Mouse (Mus musculus): ENCODE measurements around the gene Clec2l. TPM values are rescaled to one million over a fixed set of nuclear protein-coding genes. Genes with fewer than 3 reads are reported as not detected.

The Clec2l gene
- total RNA-seq (2023): not detected

GRCm38 (mm10) chr6:38662714-38663615, at the start of gene Clec2l:
Clec2l (plus strand) TSS chr6:38663069.

GRCm38 (mm10) chr6:38636852-38637618, 25.8 kb upstream of the Clec2l start, which contains the start of gene Klrg2:
Klrg2 (minus strand) TSS chr6:38637242.

Other genes with a start within 250 kb of the Clec2l start
- 10 to 100 TPM; 56.4 to 57.7 TPM for gene Ubn2, start 229.1 kb upstream of the Clec2l start, total RNA-seq (2023)
- 10 to 100 TPM; 20.4 to 33.4 TPM for gene Fmc1, start 129.6 kb upstream of the Clec2l start, total RNA-seq (2023)
- 100 to 1,000 TPM; 392 to 406 TPM for gene Luc7l2, start 111.7 kb upstream of the Clec2l start, total RNA-seq (2023)
- gene Klrg2, start 25.8 kb upstream of the Clec2l start, total RNA-seq (2023): not detected
- under 1 TPM; 0.59 to 0.84 TPM for gene Tbxas1, start 212.3 kb downstream of the Clec2l start, total RNA-seq (2023)
- gene Hipk2, start 213.1 kb downstream of the Clec2l start, total RNA-seq (2023): 10 to 100 TPM; 23.5 to 31.1 TPM